Mouse (Mus musculus): ENCODE measurements around the gene Gcnt2. TPM values are rescaled to one million over a fixed set of nuclear protein-coding genes. Genes with fewer than 3 reads are reported as not detected.

The Gcnt2 gene
- polyA plus RNA-seq, 1 experiment, result 18.2 TPM

GRCm38 (mm10) chr13:40855266-40855665 lies 4.3 kb upstream of the Gcnt2 start:
- 81% methylated on average over 6 of the region's 6 CpGs for WGBS
- Histone ChIP-seq H3K27ac (ENCODE audit: control insufficient read depth, insufficient read depth, low read depth, low read length, poor library complexity) (no peak overlapping the region), H3K4me1 (ENCODE audit: control insufficient read depth, insufficient read depth, low read length) (no peaks in the 10 kb centered on the region; the same call in 1 of the 2 replicates), H3K4me3 (replicated peaks; ENCODE audit: control insufficient read depth, low read depth, low read length) (no peak overlapping the region)
- no peak for TF ChIP-seq CTCF (IDR thresholded peaks at IDR 0.05; ENCODE audit: control insufficient read depth, insufficient read depth, low read length)
- no peak for TF ChIP-seq POLR2A (IDR thresholded peaks at IDR 0.05; ENCODE audit: borderline replicate concordance, control insufficient read depth, low read depth, low read length)

- H3K27ac ChIP-seq (ENCODE audit: control insufficient read depth, insufficient read depth, low read depth, low read length, poor library complexity), result no peak overlapping the region
- no peak overlapping the region for H3K4me3 ChIP-seq (replicated peaks; ENCODE audit: control insufficient read depth, low read depth, low read length)
- no peaks in the 10 kb centered on the region; the same call in 1 of the 2 replicates for H3K4me1 ChIP-seq (ENCODE audit: control insufficient read depth, insufficient read depth, low read length)
- 89% methylated on average over 8 of the region's 8 CpGs for WGBS
- TF ChIP-seq CTCF (IDR thresholded peaks at IDR 0.05; ENCODE audit: control insufficient read depth, insufficient read depth, low read length) (no peak), POLR2A (IDR thresholded peaks at IDR 0.05; ENCODE audit: borderline replicate concordance, control insufficient read depth, low read depth, low read length) (no peak)
Observed at GRCm38 (mm10) chr13:40856786-40857185, 2.8 kb upstream of the Gcnt2 start.

DNA sequence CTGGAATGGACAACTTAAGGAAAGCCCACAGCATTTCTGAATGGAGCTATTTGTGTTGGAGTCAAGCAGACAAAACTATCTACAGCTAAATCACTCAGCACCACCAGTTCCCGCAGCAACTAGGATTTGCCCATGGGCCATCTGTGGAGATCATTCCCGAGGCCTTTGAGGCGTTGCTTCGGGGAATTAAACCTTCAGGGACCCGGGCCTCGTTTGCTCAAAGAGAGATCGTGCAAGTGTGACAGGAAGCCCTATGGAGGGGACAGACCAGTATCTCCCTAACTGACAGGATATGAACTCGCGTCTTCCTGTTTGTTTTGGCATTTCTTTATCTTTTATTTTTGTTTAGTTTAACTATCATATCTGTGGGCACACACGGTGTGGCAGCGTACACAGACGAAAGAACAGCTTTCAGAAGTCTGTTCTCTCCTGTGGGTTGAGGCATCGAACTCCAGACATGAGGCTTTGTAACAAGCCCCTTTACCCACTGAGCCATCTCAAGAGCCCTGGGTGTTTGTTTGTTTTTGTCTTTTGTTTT lies 2.2 kb upstream of the Gcnt2 start:
- H3K4me1 ChIP-seq (ENCODE audit: control insufficient read depth, insufficient read depth, low read length), result no peaks in the 10 kb centered on the region; the same call in 1 of the 2 replicates
- H3K27ac ChIP-seq (ENCODE audit: control insufficient read depth, insufficient read depth, low read depth, low read length, poor library complexity), result no peak overlapping the region
- H3K4me3 ChIP-seq (replicated peaks; ENCODE audit: control insufficient read depth, low read depth, low read length), result no peak overlapping the region
- WGBS, result 54% methylated on average over 13 of the region's 13 CpGs
- TF ChIP-seq POLR2A (IDR thresholded peaks at IDR 0.05; ENCODE audit: borderline replicate concordance, control insufficient read depth, low read depth, low read length), result no peak
- TF ChIP-seq CTCF (IDR thresholded peaks at IDR 0.05; ENCODE audit: control insufficient read depth, insufficient read depth, low read length), result no peak

DNA sequence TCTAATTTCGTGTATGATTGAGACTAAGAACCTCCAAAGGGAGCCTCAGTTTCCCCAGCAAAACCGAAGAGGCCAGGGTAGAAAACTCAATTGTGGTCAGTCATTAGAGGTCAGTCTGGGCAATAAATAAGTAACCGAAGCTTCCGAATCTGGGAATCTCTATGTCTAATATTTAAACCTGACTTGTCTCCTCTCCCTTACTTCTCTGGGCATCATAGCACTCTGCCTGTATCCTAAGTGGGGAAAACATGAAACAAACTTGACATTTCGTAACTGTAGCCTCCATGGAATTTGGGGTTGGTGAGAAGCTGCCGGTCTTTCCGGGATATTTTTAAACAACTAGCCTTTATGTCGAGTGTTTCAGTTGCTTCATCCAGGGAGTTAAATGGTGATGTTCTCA lies 329 bp upstream of the Gcnt2 start:
- H3K4me3 ChIP-seq (replicated peaks; ENCODE audit: control insufficient read depth, low read depth, low read length), result no peak overlapping the region
- WGBS, result 66% methylated on average over 8 of the region's 8 CpGs
- no peak overlapping the region for H3K27ac ChIP-seq (ENCODE audit: control insufficient read depth, insufficient read depth, low read depth, low read length, poor library complexity)
- no peaks in the 10 kb centered on the region; the same call in 1 of the 2 replicates for H3K4me1 ChIP-seq (ENCODE audit: control insufficient read depth, insufficient read depth, low read length)
- TF ChIP-seq CTCF (IDR thresholded peaks at IDR 0.05; ENCODE audit: control insufficient read depth, insufficient read depth, low read length), result no peak
- TF ChIP-seq POLR2A (IDR thresholded peaks at IDR 0.05; ENCODE audit: borderline replicate concordance, control insufficient read depth, low read depth, low read length), result no peak

- WGBS, result 63% methylated on average over 9 of the region's 9 CpGs
- TF ChIP-seq CTCF (IDR thresholded peaks at IDR 0.05; ENCODE audit: control insufficient read depth, insufficient read depth, low read length), result no peak
- TF ChIP-seq POLR2A (IDR thresholded peaks at IDR 0.05; ENCODE audit: borderline replicate concordance, control insufficient read depth, low read depth, low read length), result no peak
- H3K27ac ChIP-seq (ENCODE audit: control insufficient read depth, insufficient read depth, low read depth, low read length, poor library complexity), result no peak overlapping the region
- H3K4me3 ChIP-seq (replicated peaks; ENCODE audit: control insufficient read depth, low read depth, low read length), result no peak overlapping the region
- no peaks in the 10 kb centered on the region; the same call in 1 of the 2 replicates for H3K4me1 ChIP-seq (ENCODE audit: control insufficient read depth, insufficient read depth, low read length)
Observed at GRCm38 (mm10) chr13:40863006-40863405, 3.5 kb downstream of the Gcnt2 start.

DNA sequence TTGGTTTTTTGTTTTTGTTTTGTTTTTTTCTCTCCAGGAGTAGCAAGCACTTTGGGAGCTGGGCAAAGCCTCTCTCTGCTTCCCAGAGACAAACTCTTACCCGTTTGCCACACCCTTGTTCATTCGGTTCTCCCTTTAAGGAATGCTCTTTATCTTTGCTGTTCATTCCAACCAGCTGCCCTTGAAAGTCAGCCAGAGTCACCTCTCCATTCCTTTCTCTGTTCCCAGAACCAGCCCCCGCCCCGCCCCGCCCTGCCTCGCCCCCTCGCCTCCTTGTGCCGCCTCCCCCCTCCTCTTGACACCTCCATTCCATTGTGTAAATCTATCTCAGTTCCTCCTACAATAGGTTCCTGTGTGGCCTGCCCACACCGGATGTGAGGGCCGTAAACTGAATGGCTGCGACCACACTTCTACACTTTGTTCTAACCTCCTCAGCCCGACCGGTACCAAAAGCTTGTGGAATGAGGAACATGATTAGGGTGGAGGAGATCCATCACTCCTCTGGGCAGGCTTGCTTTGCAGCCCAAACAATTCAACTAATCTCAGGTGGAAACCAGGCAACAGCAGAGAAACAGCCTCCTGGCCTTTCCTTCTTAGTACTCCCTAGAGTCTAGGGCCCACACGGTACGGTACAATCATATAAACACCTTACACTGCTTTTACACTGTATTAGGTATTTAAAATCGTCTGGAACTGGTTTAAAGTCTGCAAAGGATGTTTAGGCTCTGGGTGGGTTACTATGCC lies 9.5 kb downstream of the Gcnt2 start:
- H3K4me3 ChIP-seq (replicated peaks; ENCODE audit: control insufficient read depth, low read depth, low read length), result no peak overlapping the region
- peaks cover 1% of the 10 kb centered on the region for H3K4me1 ChIP-seq (ENCODE audit: control insufficient read depth, insufficient read depth, low read length)
- WGBS, result 3% methylated on average over 16 of the region's 16 CpGs
- peak overlapping the region; percentile 54 for H3K27ac ChIP-seq (ENCODE audit: control insufficient read depth, insufficient read depth, low read depth, low read length, poor library complexity)
- no peak for TF ChIP-seq POLR2A (IDR thresholded peaks at IDR 0.05; ENCODE audit: borderline replicate concordance, control insufficient read depth, low read depth, low read length)

DNA sequence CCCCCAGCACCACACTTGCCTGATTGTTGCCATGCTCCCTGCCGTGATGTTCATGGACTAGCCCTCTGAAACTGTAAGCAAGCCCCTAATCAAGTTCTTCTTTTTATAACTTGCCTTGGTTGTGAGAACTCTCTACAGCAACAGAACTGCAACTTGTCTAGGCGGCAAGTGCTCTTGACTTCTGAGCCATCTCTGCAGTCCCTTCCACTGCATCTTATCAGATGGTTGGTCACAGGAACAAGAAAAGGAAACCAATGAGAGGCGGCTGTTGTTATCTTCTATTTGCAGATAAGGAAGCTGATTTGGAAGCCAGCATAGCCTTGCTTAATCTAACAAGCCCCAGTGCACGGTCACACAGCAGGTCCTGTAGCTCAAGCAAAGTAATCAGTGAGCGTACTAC lies 14.5 kb downstream of the Gcnt2 start:
- Histone ChIP-seq H3K4me3 (replicated peaks; ENCODE audit: control insufficient read depth, low read depth, low read length) (no peak overlapping the region), H3K27ac (ENCODE audit: control insufficient read depth, insufficient read depth, low read depth, low read length, poor library complexity) (no peak overlapping the region), H3K4me1 (ENCODE audit: control insufficient read depth, insufficient read depth, low read length) (peaks cover 4% of the 10 kb centered on the region)
- TF ChIP-seq POLR2A (IDR thresholded peaks at IDR 0.05; ENCODE audit: borderline replicate concordance, control insufficient read depth, low read depth, low read length) (no peak), CTCF (IDR thresholded peaks at IDR 0.05; ENCODE audit: control insufficient read depth, insufficient read depth, low read length) (no peak)
- WGBS, result 21% methylated on average over 5 of the region's 5 CpGs

DNA sequence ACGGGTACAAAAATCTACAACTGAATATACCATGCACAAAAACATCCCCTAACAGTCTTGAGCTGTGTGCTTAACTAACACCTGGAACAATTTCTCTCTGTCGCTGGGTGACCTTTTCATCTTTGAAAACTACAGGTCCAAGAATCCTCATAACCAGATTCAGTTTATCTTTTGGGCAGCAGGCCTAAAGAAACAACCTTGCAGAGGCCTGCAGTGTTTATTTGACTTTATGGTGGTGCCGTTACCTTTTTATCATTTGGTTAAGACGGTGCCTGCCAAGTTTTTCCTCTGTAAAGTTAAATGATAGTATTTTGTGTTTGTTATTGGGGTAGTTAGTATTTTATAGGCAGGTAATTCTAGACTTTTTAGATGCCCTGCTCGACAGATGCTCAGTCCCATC lies 15.9 kb downstream of the Gcnt2 start:
- WGBS, result 68% methylated on average over 5 of the region's 5 CpGs
- TF ChIP-seq POLR2A (IDR thresholded peaks at IDR 0.05; ENCODE audit: borderline replicate concordance, control insufficient read depth, low read depth, low read length), result no peak
- TF ChIP-seq CTCF (IDR thresholded peaks at IDR 0.05; ENCODE audit: control insufficient read depth, insufficient read depth, low read length), result no peak
- Histone ChIP-seq H3K27ac (ENCODE audit: control insufficient read depth, insufficient read depth, low read depth, low read length, poor library complexity) (no peak overlapping the region), H3K4me3 (replicated peaks; ENCODE audit: control insufficient read depth, low read depth, low read length) (no peak overlapping the region), H3K4me1 (ENCODE audit: control insufficient read depth, insufficient read depth, low read length) (peaks cover 2% of the 10 kb centered on the region; the same call in 1 of the 2 replicates)

All from bone marrow, adult 2 months (tissue).